Mouse (Mus musculus): ENCODE data around the gene Nbea. TPM values are rescaled to one million over a fixed set of nuclear protein-coding genes. Genes with fewer than 3 reads are reported as not detected.

Gene Nbea
- polyA plus RNA-seq, 1 experiment from 2014 or later: 15.7 TPM

DNA sequence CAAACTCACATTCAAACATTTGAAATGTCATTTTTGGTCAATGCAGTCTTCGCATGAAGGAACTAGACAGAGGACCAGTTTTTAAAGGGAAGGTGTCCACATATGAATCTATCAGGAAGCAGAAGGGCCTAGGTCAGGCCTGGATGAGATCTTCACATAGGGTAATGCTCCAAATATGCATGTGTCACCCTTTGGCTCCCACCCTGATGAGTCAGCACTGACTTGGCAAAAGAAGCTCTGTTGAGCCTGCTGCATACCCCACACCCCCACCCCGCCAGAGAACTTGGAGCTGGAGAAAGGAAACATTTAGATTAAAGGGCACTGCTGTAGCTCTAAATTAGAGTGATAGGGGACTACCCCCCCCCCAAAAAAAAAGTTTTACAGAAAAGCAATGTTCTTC is 583.2 kb downstream of the Nbea start:
- WGBS: 64% methylated on average over 2 of the region's 2 CpGs
- Histone ChIP-seq H3K4me1 (ENCODE audit: control insufficient read depth in 2 of 2, insufficient read depth in 2 of 2, low read length in 2 of 2) (peaks cover 0 to 3% of the 10 kb centered on the region in 2 experiments; a peak in 1 of 4 replicates), H3K36me3 (ENCODE audit: control insufficient read depth, insufficient read depth, low read length) (no peaks in the 10 kb centered on the region), H3K27me3 (ENCODE audit: control insufficient read depth, insufficient read depth, low read length) (no peaks in the 10 kb centered on the region), H3K9me3 (ENCODE audit: control insufficient read depth, low read length) (no peaks in the 10 kb centered on the region), H3K4me2 (ENCODE audit: low read length) (no peak overlapping the region), H3K9ac (ENCODE audit: low read length) (no peak overlapping the region), H3K27ac (replicated peaks in 1 of 2; ENCODE audit: control insufficient read depth in 1 of 2, insufficient read depth in 1 of 2, low read depth in 2 of 2, low read length in 2 of 2) (no peak overlapping the region), H3K4me3 (ENCODE audit: control insufficient read depth in 1 of 2, insufficient read depth in 1 of 2, low read depth in 1 of 2, low read length in 2 of 2) (no peak overlapping the region)
- peak; percentile 61; the same call in 1 of the 2 replicates for ATAC-seq (ENCODE audit: insufficient number of reproducible peaks, insufficient read depth, low FRiP score, low read depth)

GRCm38 (mm10) chr3:55599366-55600085 is 584.0 kb downstream of the Nbea start:
- Histone ChIP-seq H3K4me1 (ENCODE audit: control insufficient read depth in 2 of 2, insufficient read depth in 2 of 2, low read length in 2 of 2) (peaks cover 0 to 3% of the 10 kb centered on the region in 2 experiments; a peak in 1 of 4 replicates), H3K9me3 (ENCODE audit: control insufficient read depth, low read length) (no peaks in the 10 kb centered on the region), H3K27ac (replicated peaks in 1 of 2; ENCODE audit: control insufficient read depth in 1 of 2, insufficient read depth in 1 of 2, low read depth in 2 of 2, low read length in 2 of 2) (no peak overlapping the region), H3K36me3 (ENCODE audit: control insufficient read depth, insufficient read depth, low read length) (no peaks in the 10 kb centered on the region), H3K9ac (ENCODE audit: low read length) (no peak overlapping the region), H3K27me3 (ENCODE audit: control insufficient read depth, insufficient read depth, low read length) (no peaks in the 10 kb centered on the region), H3K4me3 (ENCODE audit: control insufficient read depth in 1 of 2, insufficient read depth in 1 of 2, low read depth in 1 of 2, low read length in 2 of 2) (no peak overlapping the region), H3K4me2 (ENCODE audit: low read length) (no peak overlapping the region)
- 65% methylated on average over 16 of the region's 17 CpGs for WGBS
- ATAC-seq (ENCODE audit: insufficient number of reproducible peaks, insufficient read depth, low FRiP score, low read depth): no peak

GRCm38 (mm10) chr3:55598681-55599080 is 584.8 kb downstream of the Nbea start:
- no peak overlapping the region for H3K27ac ChIP-seq (replicated peaks in 1 of 2; ENCODE audit: control insufficient read depth in 1 of 2, insufficient read depth in 1 of 2, low read depth in 2 of 2, low read length in 2 of 2)
- whole genome bisulfite sequencing: 48% methylated on average over 2 of the region's 2 CpGs
- H3K36me3 ChIP-seq (ENCODE audit: control insufficient read depth, insufficient read depth, low read length): no peaks in the 10 kb centered on the region
- H3K4me3 ChIP-seq (ENCODE audit: control insufficient read depth in 1 of 2, insufficient read depth in 1 of 2, low read depth in 1 of 2, low read length in 2 of 2): no peak overlapping the region
- H3K4me1 ChIP-seq (ENCODE audit: control insufficient read depth in 2 of 2, insufficient read depth in 2 of 2, low read length in 2 of 2): peaks cover 0 to 3% of the 10 kb centered on the region in 2 experiments; a peak in 1 of 4 replicates
- H3K9me3 ChIP-seq (ENCODE audit: control insufficient read depth, low read length): no peaks in the 10 kb centered on the region
- H3K4me2 ChIP-seq (ENCODE audit: low read length): no peak overlapping the region
- no peak for ATAC-seq (ENCODE audit: insufficient number of reproducible peaks, insufficient read depth, low FRiP score, low read depth)
- no peak overlapping the region for H3K9ac ChIP-seq (ENCODE audit: low read length)
- no peaks in the 10 kb centered on the region for H3K27me3 ChIP-seq (ENCODE audit: control insufficient read depth, insufficient read depth, low read length)

DNA sequence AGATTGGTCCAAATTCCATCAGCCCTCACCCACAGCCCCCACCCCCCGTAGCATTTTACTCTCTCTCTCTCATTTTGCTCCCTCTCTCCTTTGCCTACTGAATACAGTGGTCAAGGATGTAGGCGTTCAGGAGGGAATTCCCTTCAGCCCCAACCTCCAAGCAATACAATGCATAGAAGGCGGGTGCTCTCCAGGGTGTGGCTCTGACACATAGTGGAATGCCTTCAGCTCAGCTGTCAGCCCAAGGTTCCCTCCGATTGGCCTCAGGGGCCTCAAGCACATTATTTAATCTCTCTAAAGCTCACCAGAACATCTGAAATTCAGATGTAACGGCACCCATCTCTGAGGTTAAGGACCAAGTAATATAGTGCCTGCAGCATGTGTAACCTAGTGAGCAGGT is 590.2 kb downstream of the Nbea start:
- H3K9me3 ChIP-seq (ENCODE audit: control insufficient read depth, low read length): no peaks in the 10 kb centered on the region
- H3K4me3 ChIP-seq (ENCODE audit: control insufficient read depth in 1 of 2, insufficient read depth in 1 of 2, low read depth in 1 of 2, low read length in 2 of 2): no peak overlapping the region
- no peak overlapping the region for H3K9ac ChIP-seq (ENCODE audit: low read length)
- WGBS: 75% methylated on average over 5 of the region's 5 CpGs
- no peak overlapping the region for H3K27ac ChIP-seq (replicated peaks in 1 of 2; ENCODE audit: control insufficient read depth in 1 of 2, insufficient read depth in 1 of 2, low read depth in 2 of 2, low read length in 2 of 2)
- peaks cover 0 to under 1% of the 10 kb centered on the region in 2 experiments; a peak in 1 of 4 replicates for H3K4me1 ChIP-seq (ENCODE audit: control insufficient read depth in 2 of 2, insufficient read depth in 2 of 2, low read length in 2 of 2)
- H3K4me2 ChIP-seq (ENCODE audit: low read length): no peak overlapping the region
- no peaks in the 10 kb centered on the region for H3K27me3 ChIP-seq (ENCODE audit: control insufficient read depth, insufficient read depth, low read length)
- ATAC-seq (ENCODE audit: insufficient number of reproducible peaks, insufficient read depth, low FRiP score, low read depth): no peak
- no peaks in the 10 kb centered on the region for H3K36me3 ChIP-seq (ENCODE audit: control insufficient read depth, insufficient read depth, low read length)

DNA sequence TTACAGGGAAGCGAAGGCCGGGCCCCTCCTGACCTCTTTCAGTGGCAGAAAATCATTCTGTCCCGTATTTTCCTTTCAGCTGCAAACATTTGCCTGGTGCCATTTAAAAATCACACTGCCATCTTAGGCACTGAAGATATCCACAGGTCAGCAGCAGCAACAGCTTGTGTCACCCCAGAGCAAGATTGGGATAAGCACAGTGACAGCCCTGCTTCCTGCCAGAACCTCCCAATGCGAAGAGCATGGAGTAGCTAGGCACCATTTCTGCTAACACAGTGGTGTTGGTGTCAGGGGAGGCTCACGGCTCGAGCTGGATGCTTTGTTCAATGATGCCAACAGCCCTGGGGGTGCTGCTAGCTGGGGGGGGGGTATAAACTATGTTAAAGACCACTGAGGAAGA is 592.8 kb downstream of the Nbea start:
- Histone ChIP-seq H3K4me2 (ENCODE audit: low read length) (no peak overlapping the region), H3K9ac (ENCODE audit: low read length) (no peak overlapping the region), H3K9me3 (ENCODE audit: control insufficient read depth, low read length) (no peaks in the 10 kb centered on the region), H3K27ac (replicated peaks in 1 of 2; ENCODE audit: control insufficient read depth in 1 of 2, insufficient read depth in 1 of 2, low read depth in 2 of 2, low read length in 2 of 2) (no peak overlapping the region), H3K4me1 (ENCODE audit: control insufficient read depth in 2 of 2, insufficient read depth in 2 of 2, low read length in 2 of 2) (peaks cover 0 to 4% of the 10 kb centered on the region in 2 experiments; a peak in 1 of 4 replicates), H3K36me3 (ENCODE audit: control insufficient read depth, insufficient read depth, low read length) (no peaks in the 10 kb centered on the region), H3K4me3 (ENCODE audit: control insufficient read depth in 1 of 2, insufficient read depth in 1 of 2, low read depth in 1 of 2, low read length in 2 of 2) (no peak overlapping the region), H3K27me3 (ENCODE audit: control insufficient read depth, insufficient read depth, low read length) (no peaks in the 10 kb centered on the region)
- WGBS: 69% methylated on average over 6 of the region's 6 CpGs
- ATAC-seq (ENCODE audit: insufficient number of reproducible peaks, insufficient read depth, low FRiP score, low read depth): no peak

DNA sequence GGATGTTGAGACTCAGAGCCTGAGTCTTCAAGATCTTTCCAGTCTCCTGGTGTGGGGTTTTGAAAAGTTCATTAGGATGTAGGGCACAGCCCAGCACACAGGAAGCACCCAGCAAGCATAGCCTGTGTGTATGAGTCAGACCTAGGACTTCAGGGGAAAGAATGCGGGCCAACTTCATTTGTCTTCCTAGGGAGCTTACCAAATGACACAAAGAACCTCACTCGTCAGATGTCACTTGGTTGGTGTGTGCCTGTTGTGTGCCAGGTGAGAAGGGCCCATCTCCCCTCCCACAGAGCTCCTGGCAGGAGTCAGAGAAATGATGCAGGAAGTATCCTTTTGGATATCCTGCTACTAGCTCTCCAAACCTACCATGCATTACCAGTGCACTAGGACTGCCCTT is 593.2 kb downstream of the Nbea start:
- H3K27me3 ChIP-seq (ENCODE audit: control insufficient read depth, insufficient read depth, low read length): no peaks in the 10 kb centered on the region
- no peaks in the 10 kb centered on the region for H3K9me3 ChIP-seq (ENCODE audit: control insufficient read depth, low read length)
- H3K4me1 ChIP-seq (ENCODE audit: control insufficient read depth in 2 of 2, insufficient read depth in 2 of 2, low read length in 2 of 2): peaks cover 0 to 4% of the 10 kb centered on the region in 2 experiments; a peak in 1 of 4 replicates
- H3K9ac ChIP-seq (ENCODE audit: low read length): no peak overlapping the region
- ATAC-seq (ENCODE audit: insufficient number of reproducible peaks, insufficient read depth, low FRiP score, low read depth): no peak
- WGBS: 50% methylated on average over 2 of the region's 2 CpGs
- H3K4me2 ChIP-seq (ENCODE audit: low read length): no peak overlapping the region
- no peak overlapping the region for H3K27ac ChIP-seq (replicated peaks in 1 of 2; ENCODE audit: control insufficient read depth in 1 of 2, insufficient read depth in 1 of 2, low read depth in 2 of 2, low read length in 2 of 2)
- H3K4me3 ChIP-seq (ENCODE audit: control insufficient read depth in 1 of 2, insufficient read depth in 1 of 2, low read depth in 1 of 2, low read length in 2 of 2): no peak overlapping the region
- H3K36me3 ChIP-seq (ENCODE audit: control insufficient read depth, insufficient read depth, low read length): no peaks in the 10 kb centered on the region

DNA sequence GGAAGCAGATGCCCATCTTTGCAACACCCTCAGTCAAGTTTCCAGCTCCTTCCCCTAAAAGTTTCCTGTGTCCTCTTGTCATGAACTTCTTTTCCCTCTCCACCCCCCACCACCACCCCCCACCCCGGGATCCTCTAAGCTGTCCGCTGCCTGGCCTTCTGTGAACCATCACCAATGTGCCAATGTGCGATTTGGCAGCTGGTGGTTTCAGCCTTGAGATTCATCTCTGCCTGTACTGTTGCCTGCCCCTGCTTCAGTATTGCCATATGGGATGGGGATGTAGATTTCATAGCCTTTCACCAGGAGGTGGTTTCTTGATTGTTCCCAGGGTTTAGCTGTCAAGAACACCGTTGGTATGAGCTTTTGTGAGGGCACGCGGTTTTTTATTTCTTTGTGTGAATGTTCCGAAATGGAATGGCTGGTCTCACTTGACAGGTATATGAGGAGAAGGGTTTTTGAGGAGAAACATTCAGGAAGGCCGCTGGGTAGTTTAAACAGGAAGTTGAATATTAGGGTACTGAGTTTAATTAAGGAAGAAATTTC is 594.0 kb downstream of the Nbea start:
- 75% methylated on average over 8 of the region's 8 CpGs for WGBS

More for the DNA sequence above, 594.0 kb downstream of the Nbea start:
- no peak overlapping the region for H3K9ac ChIP-seq (ENCODE audit: low read length)
- H3K9me3 ChIP-seq (ENCODE audit: control insufficient read depth, low read length): no peaks in the 10 kb centered on the region
- no peaks in the 10 kb centered on the region for H3K27me3 ChIP-seq (ENCODE audit: control insufficient read depth, insufficient read depth, low read length)
- peaks cover 0 to 4% of the 10 kb centered on the region in 2 experiments; a peak in 1 of 4 replicates for H3K4me1 ChIP-seq (ENCODE audit: control insufficient read depth in 2 of 2, insufficient read depth in 2 of 2, low read length in 2 of 2)
- H3K36me3 ChIP-seq (ENCODE audit: control insufficient read depth, insufficient read depth, low read length): no peaks in the 10 kb centered on the region
- H3K4me2 ChIP-seq (ENCODE audit: low read length): no peak overlapping the region
- H3K4me3 ChIP-seq (ENCODE audit: control insufficient read depth in 1 of 2, insufficient read depth in 1 of 2, low read depth in 1 of 2, low read length in 2 of 2): no peak overlapping the region
- no peak for ATAC-seq (ENCODE audit: insufficient number of reproducible peaks, insufficient read depth, low FRiP score, low read depth)
- H3K27ac ChIP-seq (replicated peaks in 1 of 2; ENCODE audit: control insufficient read depth in 1 of 2, insufficient read depth in 1 of 2, low read depth in 2 of 2, low read length in 2 of 2): no peak overlapping the region
